Mouse (Mus musculus): ENCODE data around the gene Fam120b.

Fam120b gene

GRCm38 (mm10) chr17:15379741-15380526, 16.1 kb upstream of the Fam120b start:
- no peak for DNase-seq (ENCODE audit: low read depth, low spot score)

GRCm38 (mm10) chr17:15380641-15381051, 15.4 kb upstream of the Fam120b start:
- peak; percentile 72 for DNase-seq (ENCODE audit: low read depth, low spot score)

- no peak for DNase-seq (ENCODE audit: low read depth, low spot score)
Observed at GRCm38 (mm10) chr17:15381092-15381860, 14.7 kb upstream of the Fam120b start.

GRCm38 (mm10) chr17:15381869-15382660, 13.9 kb upstream of the Fam120b start:
- peak; percentile 25 for DNase-seq (ENCODE audit: low read depth, low spot score)

GRCm38 (mm10) chr17:15383360-15383759, 12.6 kb upstream of the Fam120b start:
- DNase-seq (ENCODE audit: low read depth, low spot score), result no peak

- DNase-seq (ENCODE audit: low read depth, low spot score), result no peak
Observed at GRCm38 (mm10) chr17:15388892-15389291, 7.1 kb upstream of the Fam120b start.

- no peak for DNase-seq (ENCODE audit: low read depth, low spot score)
Observed at GRCm38 (mm10) chr17:15389356-15389755, 6.6 kb upstream of the Fam120b start.

GRCm38 (mm10) chr17:15401716-15402115, 5.7 kb downstream of the Fam120b start:
- no peak for DNase-seq (ENCODE audit: low read depth, low spot score)

GRCm38 (mm10) chr17:15406576-15406975, 10.6 kb downstream of the Fam120b start:
- no peak for DNase-seq (ENCODE audit: low read depth, low spot score)

- DNase-seq (ENCODE audit: low read depth, low spot score), result no peak
Observed at GRCm38 (mm10) chr17:15409261-15409660, 13.3 kb downstream of the Fam120b start.

GRCm38 (mm10) chr17:15410861-15411260, 14.9 kb downstream of the Fam120b start:
- no peak for DNase-seq (ENCODE audit: low read depth, low spot score)

GRCm38 (mm10) chr17:15416596-15417215, 20.7 kb downstream of the Fam120b start:
- no peak for DNase-seq (ENCODE audit: low read depth, low spot score)

GRCm38 (mm10) chr17:15419534-15419933, 23.5 kb downstream of the Fam120b start:
- no peak for DNase-seq (ENCODE audit: low read depth, low spot score)

GRCm38 (mm10) chr17:15420021-15420603, 24.1 kb downstream of the Fam120b start:
- DNase-seq (ENCODE audit: low read depth, low spot score), result peak; percentile 71

GRCm38 (mm10) chr17:15421446-15421845, 25.4 kb downstream of the Fam120b start:
- no peak for DNase-seq (ENCODE audit: low read depth, low spot score)

- DNase-seq (ENCODE audit: low read depth, low spot score), result no peak
Observed at GRCm38 (mm10) chr17:15422666-15423065, 26.7 kb downstream of the Fam120b start.

- DNase-seq (ENCODE audit: low read depth, low spot score), result peak; percentile 91
Observed at GRCm38 (mm10) chr17:15423080-15423765, 27.2 kb downstream of the Fam120b start.

GRCm38 (mm10) chr17:15425931-15426330, 29.9 kb downstream of the Fam120b start:
- DNase-seq (ENCODE audit: low read depth, low spot score), result no peak

GRCm38 (mm10) chr17:15429451-15429850, 33.4 kb downstream of the Fam120b start:
- no peak for DNase-seq (ENCODE audit: low read depth, low spot score)

- no peak for DNase-seq (ENCODE audit: low read depth, low spot score)
Observed at GRCm38 (mm10) chr17:15429937-15430336, 33.9 kb downstream of the Fam120b start.
